Mouse (Mus musculus): ENCODE measurements around the gene Chpf. TPM values are rescaled to one million over a fixed set of nuclear protein-coding genes. Genes with fewer than 3 reads are reported as not detected.

Gene Chpf
- total RNA-seq, 2 experiments from 2014 or later: 0.37 to 0.69 TPM

DNA sequence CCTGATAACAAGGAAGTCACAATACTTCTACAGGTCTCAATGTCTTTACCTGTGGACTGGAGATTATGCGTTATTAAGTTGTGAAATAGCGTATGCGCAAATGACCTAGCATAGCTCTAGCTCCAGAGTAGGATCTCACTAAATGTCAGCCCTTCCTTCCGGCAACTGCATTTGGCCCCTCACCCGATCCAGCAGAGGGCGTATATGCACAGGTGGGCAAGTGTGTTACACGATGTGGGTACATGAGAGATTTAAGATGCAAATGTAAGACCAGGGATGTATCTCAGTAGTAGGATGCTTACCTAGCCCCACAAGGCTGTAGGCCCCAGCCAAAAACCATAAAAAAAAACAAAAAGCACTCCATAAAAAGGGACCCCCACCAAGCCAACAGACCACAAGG is 20.3 kb upstream of the Chpf start:
- ATAC-seq (ENCODE audit: poor library complexity, severe bottlenecking): no peak

DNA sequence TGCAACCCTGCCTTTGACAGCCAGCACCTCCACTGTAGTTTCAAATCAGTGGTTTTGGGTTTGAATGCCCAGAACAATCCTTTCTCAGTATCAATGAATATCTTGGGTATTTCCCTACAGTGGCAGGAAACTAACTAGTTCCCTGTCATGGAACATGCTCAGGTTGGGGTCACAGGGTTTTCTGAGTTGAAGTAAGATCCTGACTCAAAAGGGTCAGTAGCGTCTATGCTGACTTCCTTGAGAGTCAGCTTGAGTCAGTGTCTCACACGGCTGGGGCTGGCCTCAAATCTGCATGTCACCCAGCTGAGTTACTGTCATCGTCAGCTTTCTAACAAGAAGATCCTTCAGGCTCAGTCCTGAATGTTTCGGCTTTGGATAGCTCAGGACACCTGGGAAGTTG is 19.8 kb upstream of the Chpf start:
- no peak for ATAC-seq (ENCODE audit: poor library complexity, severe bottlenecking)

DNA sequence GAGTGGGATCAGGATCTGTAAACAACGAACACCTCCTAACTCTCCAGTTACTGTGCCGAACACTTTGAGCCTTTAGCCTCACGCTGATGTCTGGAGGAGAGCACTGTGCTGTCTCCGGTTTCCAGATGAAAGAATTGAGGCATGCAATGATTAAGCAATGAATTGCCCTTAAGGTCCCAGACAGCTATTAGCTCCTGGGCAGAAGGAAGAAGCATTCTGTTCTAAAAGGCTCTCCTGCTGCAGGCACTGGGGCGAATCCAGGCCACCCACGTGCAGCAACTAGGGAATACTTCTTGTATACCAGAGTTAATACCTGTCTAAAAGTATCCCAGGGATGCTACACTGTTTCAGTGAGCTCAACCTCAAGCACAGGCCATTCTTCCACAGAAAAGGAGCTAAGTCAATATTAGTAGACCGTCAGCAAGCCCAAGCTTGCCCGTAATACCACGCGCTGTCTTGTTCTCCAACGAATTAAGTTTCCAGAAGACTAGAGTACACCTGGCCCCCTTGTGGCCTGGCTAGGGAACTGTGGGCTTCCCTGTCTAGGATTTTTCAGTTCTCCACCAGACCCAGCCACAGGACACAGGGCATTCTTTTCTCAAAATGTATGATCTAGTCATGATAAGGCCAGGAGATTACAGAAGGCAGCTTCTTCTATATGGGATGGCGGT is 15.9 kb upstream of the Chpf start:
- ATAC-seq (ENCODE audit: poor library complexity, severe bottlenecking): no peak

DNA sequence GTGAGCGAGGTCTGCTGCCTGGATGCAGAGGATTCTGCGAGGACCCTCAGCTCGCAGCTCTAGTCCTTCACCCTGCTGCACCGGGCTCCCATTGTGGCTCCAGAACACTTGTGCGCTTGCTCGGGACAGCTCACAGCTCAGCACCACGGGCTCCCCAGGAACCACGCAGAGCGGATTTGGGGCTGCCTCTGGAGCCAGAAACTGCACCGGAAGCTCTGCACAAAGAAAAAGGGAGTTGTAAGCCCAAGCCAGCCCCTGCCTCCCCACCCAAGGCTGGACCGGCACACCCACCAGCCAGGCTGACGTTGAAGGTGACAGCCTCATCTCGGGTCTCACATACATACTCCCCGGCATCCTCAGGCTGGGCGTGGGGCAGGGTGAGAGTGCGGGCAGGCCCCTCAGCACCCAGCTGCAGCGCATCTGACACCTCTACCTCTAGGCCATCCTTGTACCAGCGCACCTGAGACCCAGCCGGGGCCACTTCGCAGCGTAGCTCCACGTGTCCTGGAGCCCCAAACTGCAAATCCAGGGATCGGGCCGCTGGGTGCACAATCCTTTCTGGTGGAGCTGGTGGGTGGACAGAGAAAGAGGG is 13.6 kb upstream of the Chpf start:
- ATAC-seq (ENCODE audit: poor library complexity, severe bottlenecking): no peak

DNA sequence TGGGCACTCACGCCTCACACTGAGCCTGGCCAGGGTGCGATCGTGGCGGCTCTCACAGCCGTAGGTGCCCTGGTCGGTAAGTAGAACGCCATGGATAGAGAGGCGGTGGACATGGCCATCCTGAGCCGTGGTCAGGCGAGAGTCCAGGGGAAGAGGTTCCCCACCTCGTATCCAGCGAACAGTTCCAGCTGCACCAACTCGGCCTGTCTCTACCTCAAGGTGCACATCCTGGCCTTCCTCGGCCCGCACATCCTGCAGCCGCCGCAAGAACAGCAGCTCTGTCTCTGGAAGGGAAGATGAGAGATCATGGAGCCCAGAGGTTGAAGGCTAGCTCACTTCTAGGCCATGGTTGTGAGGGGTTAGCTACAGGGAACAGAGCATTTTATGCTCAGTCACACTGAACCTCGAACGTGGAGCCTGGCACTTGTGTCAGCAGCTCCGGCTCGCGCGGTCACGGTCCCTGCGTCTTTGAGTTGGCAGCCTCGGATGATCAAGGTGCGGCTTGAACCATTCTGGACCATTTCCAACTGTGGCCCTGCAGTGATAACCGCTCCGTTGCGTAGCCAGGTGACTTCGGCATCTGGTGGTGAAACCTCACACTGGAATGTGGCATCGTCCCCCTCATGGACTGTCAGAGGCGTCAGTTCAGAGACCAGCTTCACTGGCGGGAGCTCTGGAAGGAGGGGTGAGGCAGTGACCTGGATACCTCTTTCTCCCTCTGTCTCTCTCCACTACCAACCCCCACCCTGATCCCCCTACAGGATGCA is 11.9 kb upstream of the Chpf start:
- ATAC-seq (ENCODE audit: poor library complexity, severe bottlenecking): no peak

DNA sequence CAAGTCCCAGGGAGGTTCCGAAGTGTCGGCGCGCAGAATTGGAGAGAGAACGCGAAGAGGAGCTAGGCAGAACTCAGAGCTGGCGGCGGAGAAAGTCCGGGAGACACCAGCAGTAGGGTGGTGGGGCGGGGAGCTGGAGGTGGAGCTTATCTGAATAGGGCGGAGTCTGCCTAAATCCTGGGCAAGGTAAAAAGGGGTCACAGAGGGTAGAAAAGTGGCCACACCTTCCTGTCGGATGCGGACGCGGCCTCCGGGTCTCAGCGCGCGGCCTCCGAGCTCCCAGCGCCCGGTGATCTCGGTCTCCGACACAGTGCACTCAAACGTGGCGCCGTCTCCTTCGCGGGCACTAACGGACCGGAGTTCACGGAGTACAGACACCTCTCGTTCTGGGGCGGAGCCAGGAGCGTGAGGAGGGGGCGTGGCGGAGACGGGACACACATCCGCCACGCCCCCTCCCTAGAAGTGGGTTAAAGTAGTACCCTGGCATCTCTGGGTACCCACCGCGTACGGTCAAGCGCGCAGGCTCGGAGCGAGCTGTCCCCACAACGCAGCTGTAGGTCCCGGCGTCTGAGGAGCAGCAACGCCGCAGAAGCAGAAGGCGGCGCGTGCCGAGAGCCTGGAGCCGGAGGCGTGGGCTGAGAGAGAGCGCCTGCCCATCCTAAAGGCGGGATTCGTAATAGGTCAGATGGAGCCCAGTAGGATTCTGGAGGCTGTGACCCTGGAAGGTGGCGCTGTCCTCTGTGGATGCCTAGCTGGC is 8.5 kb upstream of the Chpf start:
- ATAC-seq (ENCODE audit: poor library complexity, severe bottlenecking): peak; percentile 40; the same call in 1 of the 2 replicates

DNA sequence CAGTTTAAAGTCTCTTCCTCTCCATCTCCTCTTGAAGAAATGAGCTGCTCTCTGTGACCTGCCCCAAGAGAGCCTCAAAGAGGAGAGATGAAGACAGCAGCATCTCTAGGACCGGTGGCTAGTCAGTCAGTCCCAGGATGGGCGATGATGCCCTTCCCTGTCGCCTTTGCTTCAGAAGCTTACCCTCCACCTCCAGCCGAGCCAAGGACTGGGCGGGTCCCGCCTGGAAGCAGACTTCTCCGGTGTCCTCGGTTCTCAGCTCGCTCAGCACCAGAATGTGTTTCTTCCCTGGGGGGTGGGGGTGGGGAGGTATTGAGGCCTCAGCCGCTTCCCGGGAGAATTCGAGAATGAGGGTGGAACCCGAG is 7.9 kb upstream of the Chpf start:
- no peak for ATAC-seq (ENCODE audit: poor library complexity, severe bottlenecking)

DNA sequence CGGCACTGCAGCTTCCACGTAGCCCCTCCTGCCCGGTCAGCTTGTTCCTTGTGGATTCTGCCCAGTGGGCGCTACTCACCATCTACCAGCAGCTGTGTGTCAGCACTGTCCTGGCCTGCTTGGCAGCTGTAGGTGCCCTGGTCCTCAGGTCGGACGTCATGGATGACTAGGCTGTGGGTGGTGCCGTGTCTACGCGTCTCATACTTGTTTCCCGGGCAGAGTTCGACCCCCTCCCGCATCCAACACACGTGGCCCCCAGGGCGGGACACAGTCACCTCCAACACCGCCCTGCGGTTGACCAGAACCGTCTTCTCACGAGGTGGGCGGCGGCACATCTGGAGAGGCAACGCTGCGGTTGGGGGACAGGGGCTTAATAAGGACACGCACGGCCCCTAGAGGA is 7.5 kb upstream of the Chpf start:
- ATAC-seq (ENCODE audit: poor library complexity, severe bottlenecking): no peak

DNA sequence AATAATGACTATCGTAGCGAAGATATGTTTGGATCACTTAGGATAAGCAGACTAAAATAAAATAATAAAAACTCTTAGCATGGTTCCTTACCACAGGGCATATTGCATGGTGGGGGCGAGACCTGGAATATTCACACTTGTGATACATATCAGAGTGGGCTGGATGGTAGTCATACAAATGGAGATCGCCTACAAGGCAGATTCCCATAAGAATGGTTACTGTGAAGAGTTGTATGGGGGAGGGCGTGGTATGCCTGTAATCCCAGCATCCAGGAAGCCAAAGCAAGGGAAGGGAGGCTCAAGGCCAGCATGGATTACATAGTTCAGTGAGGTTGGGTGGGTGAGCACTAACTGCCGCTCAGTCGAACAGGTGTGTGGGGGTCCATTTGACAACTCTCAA is 1.6 kb upstream of the Chpf start:
- no peak for ATAC-seq (ENCODE audit: poor library complexity, severe bottlenecking)

DNA sequence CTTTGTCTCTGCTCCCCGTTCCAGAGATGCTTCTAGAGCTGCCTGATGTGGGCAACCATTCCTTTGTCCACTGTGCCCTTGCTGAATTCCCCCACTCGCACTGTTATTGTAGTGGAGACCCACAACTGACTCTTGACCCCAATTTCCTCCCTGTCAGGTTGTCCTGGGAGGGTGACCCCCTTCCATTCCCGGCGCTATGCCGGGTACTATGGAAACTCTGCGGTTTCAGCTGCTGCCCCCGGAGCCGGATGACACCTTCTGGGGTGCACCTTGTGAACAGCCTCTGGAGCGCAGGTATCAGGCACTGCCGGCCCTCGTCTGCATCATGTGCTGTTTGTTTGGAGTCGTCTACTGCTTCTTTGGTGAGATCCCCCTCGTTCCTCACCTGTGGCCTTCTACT is 929 bp upstream of the Chpf start:
- no peak for ATAC-seq (ENCODE audit: poor library complexity, severe bottlenecking)

DNA sequence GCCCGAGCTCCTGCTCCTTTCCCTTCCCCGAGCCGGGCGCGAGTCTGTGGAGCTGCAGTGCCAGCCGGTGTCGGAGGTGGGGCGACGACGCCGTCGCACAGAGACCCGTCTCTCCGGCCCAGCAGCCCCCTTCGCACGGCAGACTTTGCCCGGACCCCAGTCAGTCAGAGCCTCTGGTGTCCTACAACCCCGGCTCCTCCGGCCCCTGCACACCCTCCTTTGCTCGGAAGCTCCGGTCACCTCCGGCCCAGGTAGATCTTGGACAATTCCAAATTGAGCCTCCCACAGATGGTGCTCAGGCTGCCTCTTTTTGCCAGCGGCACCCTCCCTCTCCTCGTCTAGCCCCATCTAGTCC is 505 bp upstream of the Chpf start:
- ATAC-seq (ENCODE audit: poor library complexity, severe bottlenecking): no peak

DNA sequence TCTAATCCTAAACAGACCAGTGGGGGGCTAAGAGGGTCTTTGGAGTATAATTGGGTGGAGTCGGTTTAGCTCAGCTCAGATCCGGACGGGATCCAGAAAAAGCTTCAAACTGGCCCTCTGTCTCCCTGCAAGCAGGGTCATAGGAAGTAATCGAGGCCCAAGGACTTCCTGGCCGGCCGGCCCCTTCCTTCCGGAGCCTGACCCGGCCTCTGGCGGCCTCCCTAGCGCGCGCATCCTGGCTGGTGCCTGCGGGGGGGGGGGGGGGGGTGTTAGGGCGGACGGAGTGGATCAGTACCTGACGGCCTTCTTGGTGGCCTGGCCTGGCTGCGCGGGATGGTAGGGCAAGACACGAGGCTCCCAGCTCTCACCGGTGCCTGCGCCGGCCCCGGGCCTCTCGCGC is 610 bp downstream of the Chpf start:
- peak; percentile 37; the same call in 1 of the 2 replicates for ATAC-seq (ENCODE audit: poor library complexity, severe bottlenecking)

DNA sequence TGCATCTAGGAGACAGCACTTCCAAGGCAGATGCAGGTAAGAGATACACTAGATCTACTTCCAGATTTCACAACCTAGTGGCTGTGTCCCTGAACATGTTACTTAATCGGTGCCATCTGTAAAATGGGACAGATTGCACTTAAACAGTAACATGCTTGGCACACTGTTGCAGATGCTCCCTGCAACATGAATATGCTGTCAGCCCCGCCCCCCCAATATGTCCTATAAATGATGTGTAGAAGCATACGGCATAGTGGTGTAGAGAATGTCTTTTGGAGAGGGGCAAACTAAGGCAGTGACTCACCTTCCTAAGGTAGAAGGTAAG is 1.2 kb downstream of the Chpf start:
- ATAC-seq (ENCODE audit: poor library complexity, severe bottlenecking): no peak

DNA sequence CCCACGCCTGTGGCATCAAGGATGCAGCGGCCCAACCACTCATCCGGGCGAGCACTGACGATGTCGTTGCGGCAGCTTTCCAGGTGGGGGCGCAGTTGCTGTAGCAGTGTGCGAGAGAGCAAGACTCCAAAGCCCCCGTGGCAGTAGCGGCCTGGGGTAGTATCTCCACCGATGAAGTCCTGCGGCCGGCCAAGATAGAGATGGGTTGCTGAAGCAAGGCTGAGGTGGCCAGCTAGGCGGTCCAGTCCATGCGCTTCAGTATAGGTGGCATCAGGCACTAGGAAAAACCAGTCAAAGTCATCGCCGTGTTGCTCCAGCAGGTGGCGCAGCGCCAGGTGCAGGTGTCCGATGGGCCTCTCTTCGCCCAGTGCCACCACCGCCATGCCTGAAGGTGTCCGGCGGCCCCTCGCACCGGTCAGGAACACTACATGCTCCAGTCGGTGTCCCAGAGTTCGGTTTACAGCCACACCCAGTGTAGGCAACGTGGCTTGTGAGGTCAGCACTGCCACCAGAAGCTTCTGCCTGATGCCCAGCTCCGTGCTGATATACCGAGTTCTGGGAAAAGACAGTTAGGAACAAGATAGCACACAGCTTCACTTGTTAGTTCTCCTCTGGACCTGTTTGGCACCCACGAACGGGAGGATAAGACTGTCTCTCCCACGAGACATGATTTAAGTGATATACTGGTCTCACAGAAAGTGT is 1.7 kb downstream of the Chpf start:
- peak; percentile 48 for ATAC-seq (ENCODE audit: poor library complexity, severe bottlenecking)

DNA sequence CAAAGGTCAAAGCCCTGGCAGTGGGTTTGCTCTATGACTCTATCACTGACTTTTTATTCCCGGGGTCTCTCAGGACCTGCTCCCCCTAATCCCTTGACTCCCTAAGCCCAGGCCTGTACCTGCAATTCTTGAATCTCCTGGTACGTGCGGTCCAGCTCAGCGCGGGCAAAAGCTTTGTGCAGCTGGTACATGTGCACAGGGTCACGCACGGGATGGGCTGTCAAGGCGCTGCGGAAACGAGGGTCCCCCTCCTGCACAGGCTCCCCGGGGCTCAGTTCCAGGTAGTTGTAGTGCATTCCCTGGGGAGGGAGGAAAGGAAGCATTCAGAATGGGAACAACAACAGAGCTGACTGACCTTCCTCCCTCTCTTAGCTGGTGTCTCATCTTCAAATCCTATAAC is 2.7 kb downstream of the Chpf start:
- no peak for ATAC-seq (ENCODE audit: poor library complexity, severe bottlenecking)

DNA sequence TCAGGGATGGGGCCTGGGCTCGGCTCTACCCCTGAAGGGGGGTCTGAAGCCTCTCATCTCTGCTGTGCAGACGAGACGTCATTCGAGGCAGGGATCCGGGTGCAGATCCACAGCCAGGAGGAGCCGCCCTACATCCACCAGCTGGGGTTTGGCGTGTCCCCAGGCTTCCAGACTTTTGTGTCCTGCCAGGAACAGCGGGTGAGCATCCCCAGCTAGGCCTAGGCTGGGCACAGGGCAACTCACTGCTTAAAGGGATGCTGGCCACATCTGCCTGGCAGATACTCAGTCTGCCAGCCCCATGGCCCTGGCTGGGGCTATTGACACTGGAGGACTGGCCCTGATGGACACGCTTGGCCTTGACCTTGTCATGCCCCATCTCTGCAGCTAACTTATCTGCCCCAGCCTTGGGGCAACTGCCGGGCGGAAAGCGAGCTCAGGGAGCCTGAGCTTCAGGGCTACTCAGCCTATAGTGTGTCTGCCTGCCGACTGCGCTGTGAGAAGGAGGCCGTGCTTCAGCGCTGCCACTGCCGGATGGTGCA is 9.8 kb downstream of the Chpf start:
- ATAC-seq (ENCODE audit: poor library complexity, severe bottlenecking): no peak

DNA sequence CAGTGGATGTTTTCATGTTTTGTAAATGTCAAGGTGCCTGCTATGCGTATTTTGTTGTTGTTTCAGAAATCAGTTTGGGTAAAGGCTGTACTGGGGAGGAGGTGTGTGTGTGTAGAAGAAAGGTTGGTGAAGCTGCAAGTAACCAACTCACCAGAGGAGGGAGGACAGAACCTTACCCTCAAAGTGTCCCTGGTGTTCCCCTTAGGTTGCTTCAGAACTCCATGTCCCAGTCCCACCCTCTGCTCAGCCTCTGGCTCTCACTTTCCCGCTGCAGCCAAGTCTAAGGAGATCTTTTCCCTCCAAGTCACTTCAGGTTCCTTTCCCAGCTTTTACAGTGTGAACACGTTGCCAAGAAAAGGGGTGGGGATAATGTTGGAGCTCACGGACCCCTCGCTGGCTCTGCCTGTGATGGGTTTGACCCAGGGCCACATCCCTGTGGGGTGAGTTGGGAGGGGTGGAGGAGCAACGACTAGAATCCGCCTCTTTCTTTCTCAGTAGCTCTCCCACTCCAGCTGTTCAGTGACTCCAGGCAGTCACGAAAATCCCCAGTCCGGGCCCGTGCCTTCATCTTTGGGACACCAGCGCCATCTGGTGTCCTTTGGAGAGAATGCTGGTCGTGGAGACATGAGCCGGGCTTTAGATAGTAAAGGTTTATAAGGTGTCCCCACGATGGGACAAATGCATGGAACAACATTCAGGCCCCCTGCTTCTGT is 11.7 kb downstream of the Chpf start:
- ATAC-seq (ENCODE audit: poor library complexity, severe bottlenecking): peak; percentile 73

DNA sequence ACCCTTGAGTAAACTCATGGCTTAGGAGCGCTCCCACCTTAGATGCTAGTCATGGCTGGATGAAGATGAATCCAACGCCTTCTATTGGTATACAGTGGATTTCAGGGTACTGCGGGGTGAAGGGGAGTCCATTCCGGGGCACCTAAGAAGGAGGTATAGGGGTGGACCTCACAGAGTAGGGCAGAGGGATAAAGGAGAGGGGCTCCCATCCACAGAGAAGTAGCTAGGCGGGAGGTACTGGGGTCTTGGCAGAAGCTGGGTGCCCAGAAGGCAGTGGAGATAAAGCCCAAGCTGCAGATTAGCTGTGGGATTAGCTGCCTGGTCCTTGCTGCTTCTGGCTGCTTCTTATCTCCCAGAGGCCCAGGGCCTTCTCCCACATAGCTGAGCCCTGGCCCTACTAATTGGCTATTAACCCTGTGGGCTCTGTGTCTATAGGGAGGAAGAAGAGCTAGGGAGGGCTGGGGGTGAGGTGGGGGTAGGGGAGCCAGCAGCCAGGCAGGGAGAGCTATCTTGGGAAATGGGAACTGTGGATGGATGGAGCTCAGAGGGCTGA is 15.4 kb downstream of the Chpf start:
- ATAC-seq (ENCODE audit: poor library complexity, severe bottlenecking): no peak

DNA sequence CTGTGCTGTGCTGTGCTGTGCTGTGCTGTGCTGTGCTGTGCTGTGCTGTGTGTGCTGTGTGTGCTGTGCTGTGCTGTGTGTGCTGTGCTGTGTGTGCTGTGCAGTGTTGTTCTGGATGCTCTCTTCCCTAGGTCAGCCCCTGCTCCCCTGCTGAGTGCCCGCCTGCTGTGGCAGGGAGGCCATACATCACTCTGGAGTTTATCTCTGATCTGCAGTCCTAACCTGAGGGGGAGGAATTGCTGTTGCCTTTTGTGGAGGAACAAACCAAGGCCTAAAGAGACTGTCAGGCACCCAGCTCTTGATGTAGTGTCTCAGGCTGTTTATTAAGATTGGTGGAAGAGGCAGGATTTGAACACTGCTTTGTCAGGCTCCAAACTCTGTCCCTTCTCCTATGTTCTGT is 16.5 kb downstream of the Chpf start:
- no peak for ATAC-seq (ENCODE audit: poor library complexity, severe bottlenecking)

DNA sequence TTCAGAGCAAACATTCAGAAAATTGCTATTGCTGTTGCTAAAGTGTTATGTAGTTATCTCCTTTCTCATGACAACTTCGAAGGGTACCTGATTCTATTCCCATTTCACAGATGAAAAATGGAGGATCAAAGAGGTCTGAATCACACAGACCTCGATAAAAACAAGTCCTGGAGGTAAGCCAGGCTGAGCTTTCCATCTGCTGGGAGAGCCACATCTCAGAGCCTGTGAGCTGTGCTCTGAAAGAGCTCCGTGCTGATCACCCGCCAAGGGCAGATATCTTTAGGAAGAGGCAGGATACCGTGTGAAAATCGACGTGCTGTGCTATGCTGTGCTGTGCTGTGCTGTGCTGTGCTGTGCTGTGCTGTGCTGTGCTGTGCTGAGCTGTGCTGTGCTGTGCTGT is 18.8 kb downstream of the Chpf start:
- ATAC-seq (ENCODE audit: poor library complexity, severe bottlenecking): no peak
